Mouse (Mus musculus): ENCODE data around the gene Gpr45.
"Not testable (repeated sequence)": the region's sequence is repeated elsewhere in the genome, so short reads cannot be mapped to it uniquely, and the experiment has no call there.

Gpr45 gene

GRCm38 (mm10) chr1:42952734-42953481, at the start of gene Gpr45:
Gpr45 (plus strand) TSS chr1:42952872.
- no peak for DNase-seq (ENCODE audit: low spot score in 2 of 2)

DNA sequence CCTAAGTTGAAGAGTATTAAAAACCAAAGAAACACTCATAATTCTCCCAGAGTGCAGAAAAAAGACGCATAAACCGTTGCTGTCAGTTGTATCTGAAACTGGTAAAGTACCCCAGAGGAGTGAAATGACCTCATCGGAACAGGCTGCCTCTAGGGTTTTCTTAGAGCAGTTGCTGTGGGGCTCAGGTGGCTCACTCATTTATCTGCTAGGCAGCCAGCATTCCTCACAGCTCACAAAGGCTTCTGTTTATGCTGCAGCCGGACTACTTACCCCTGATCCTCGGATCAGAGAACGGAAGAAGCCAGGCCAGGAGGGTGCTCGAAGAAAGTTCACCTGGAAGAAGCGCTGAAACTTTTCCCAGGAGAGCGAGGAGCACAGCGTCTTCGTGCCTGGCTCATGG, 47.5 kb upstream of the Gpr45 start:
- no peak for DNase-seq (ENCODE audit: low spot score in 2 of 2)

GRCm38 (mm10) chr1:42906696-42907095, 46.0 kb upstream of the Gpr45 start:
- no peak for DNase-seq (ENCODE audit: low spot score in 2 of 2)

GRCm38 (mm10) chr1:42907153-42907552, 45.5 kb upstream of the Gpr45 start:
- DNase-seq (ENCODE audit: low spot score in 2 of 2), result no peak

DNA sequence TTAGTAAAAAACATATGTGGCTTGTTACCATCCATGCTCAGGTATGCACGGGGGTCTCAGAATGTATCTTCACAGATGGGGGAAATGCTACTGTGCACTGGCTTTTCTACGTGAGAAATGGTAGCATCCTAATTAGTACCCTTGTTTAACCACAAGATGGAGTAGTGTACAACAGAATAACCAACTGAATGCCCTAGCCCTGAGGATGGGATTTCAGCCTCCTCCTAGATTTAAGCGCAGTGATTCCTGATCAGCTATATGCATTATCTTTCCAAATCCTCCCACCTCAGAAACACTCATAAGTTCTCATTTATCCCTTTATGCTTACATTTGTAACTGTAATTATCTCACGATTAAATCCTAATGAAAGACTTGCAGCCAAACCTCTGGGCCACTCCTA, 37.6 kb upstream of the Gpr45 start:
- no peak for DNase-seq (ENCODE audit: low spot score in 2 of 2)

DNA sequence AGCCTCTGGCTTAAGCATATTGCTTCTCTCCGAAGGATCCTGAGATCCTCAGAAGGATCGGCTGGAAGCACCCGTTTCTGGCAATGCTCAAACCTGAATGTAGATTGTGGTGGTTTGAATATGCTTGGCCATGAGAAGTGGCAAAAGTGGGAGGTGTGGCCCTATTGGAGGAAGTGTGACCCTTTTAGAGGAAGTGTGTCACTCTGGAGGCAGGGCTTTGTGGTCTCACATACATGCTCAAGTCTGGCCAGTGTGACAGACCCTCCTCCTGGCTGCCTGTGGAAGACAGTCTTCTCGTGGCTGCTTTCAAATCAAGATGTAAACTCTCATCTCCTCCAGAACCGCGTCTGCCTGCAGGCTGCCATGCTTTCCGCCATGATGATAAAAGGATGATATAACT, 36.0 kb upstream of the Gpr45 start:
- no peak for DNase-seq (ENCODE audit: low spot score in 2 of 2)

GRCm38 (mm10) chr1:42917908-42918307, 34.8 kb upstream of the Gpr45 start:
- no peak for DNase-seq (ENCODE audit: low spot score in 2 of 2)

- no peak for DNase-seq (ENCODE audit: low spot score in 2 of 2)
Measured at GRCm38 (mm10) chr1:42923924-42924323, 28.7 kb upstream of the Gpr45 start.

GRCm38 (mm10) chr1:42933613-42934012, 19.1 kb upstream of the Gpr45 start:
- no peak for DNase-seq (ENCODE audit: low spot score in 2 of 2)

DNA sequence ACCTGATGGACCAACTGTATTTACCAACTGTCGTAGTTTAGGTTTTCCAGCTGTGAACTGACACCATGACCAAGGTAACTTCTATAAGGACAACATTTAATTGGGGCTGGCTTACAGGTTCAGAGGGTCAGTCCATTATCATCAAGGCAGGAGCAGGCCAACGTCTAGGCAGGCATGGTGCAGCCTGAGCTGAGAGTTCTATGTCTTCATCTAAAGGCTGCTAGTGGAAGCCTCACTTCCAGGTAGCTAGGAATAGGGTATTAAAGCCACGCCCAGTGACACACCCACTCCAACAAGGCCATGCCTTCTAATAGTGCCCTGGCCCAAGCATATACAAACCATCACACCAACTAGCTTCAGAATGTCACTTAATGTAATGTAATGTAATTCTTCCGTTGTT, 4.2 kb upstream of the Gpr45 start:
- no peak for DNase-seq (ENCODE audit: low spot score in 2 of 2)

DNA sequence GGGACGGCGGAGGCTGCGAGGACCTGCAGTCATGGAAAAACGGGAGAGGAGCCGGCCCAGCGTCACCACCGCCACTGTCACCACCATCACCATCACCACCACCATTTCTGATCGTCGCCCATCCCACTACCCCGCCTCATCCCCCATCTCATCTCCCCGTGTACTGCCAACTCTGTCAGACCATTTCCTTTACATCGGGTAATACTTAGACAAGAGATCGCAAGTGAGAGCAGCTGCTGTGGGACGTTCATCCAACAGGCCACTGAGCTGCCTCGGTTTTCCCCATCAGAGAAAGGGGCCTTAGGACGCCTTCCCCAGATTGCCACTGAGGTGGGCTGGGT, 780 bp downstream of the Gpr45 start:
- DNase-seq (ENCODE audit: low spot score in 2 of 2), result no peak

GRCm38 (mm10) chr1:42956828-42957227, 4.2 kb downstream of the Gpr45 start:
- DNase-seq (ENCODE audit: low spot score in 2 of 2), result no peak

DNA sequence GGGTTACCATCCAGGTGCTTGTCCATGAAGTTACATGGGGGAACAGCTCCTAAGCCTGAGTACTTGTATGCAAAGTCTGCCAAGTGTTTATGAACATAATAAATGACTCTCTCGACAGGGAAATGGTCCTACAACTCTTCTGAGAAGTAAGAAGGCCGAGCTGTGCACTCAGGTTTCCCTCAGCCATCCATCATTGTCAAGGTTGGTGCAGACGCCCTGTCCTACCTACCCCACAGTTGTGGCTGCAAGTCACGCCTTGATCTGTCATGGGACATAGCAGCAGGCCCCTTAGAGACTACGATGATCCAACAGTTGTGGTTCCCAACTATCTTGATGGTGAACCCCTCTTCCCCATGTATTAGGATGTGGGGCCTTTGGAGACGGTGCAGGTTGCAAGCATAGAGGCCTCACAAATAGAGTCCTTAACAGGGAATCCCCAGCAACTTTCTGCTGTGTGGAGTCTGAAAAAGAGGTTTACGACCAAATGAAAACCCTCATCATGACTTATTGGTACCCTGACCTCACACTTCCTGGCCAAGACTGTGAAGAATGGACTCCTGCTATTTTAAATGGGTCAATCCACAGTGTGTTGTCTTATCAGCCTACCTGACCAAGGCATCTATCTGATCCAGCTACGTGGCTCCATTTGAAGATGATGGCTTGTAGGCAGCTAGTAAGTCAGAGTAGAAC, 30.6 kb downstream of the Gpr45 start:
- DNase-seq (ENCODE audit: low spot score in 2 of 2), result no peak

DNA sequence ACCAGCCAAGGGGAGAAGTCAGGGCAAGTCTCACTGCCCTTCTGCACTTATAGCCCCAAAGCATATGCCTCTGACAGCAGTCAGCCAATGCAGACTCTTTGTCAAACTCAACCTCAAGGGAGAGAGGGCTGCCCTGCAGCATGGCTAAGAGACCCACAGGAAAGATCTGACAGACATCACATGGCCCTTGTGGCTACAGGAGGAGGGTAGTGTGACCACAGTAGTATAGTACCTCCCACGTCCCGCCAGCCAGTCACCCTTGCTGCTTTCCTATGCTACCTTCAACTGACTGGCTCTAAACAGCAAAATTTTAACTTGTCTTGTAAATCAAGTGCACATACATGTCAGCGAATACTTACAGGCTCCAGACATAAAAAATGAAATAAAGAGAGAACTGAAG, 31.4 kb downstream of the Gpr45 start:
- no peak for DNase-seq (ENCODE audit: low spot score in 2 of 2)

DNA sequence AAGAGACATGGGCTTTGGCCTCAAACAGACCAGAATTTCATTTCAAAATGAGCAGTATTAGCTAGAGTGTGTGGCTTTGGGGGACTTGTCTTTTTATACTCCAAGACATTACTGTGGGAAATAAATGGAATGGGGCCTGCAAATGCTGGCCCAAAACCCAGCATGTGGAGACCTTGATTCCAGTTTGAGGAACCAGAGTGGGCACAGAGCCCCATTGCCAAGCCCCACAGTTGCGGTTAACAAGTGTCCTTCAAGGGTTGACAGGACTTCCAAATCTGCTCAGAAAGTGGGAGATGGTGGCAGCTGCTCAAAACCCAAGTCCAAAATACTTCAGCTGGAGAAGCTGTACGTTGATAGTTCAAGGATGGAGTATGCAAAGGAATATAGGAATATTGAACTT, 36.3 kb downstream of the Gpr45 start:
- DNase-seq (ENCODE audit: low spot score in 2 of 2), result no peak

DNA sequence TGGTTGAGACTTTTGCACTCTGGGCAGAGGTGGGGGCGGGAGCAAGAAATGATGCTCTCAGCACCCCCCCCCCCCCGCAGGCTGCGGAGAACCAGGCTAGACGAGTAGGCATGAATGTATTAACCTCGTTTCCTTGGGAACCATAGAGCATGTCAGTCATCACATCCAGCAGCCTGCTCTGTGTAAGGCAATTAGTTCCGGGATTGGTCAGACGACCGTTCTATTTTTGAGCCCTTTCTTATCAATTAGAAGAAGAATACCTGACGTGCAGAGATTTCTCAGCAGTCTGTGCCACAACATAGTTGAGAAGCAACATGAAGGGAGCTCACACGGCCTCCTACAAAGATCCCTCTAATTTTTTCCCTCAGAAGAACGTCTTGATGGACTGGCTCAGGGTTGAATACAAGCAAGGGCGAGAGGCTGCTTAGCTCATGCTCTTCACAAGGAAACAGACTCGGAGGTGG, 53.4 kb downstream of the Gpr45 start:
- DNase-seq (ENCODE audit: low spot score in 2 of 2), result no peak

- no peak for DNase-seq (ENCODE audit: low spot score in 2 of 2)
Measured at GRCm38 (mm10) chr1:43006524-43006923, 53.9 kb downstream of the Gpr45 start.

DNA sequence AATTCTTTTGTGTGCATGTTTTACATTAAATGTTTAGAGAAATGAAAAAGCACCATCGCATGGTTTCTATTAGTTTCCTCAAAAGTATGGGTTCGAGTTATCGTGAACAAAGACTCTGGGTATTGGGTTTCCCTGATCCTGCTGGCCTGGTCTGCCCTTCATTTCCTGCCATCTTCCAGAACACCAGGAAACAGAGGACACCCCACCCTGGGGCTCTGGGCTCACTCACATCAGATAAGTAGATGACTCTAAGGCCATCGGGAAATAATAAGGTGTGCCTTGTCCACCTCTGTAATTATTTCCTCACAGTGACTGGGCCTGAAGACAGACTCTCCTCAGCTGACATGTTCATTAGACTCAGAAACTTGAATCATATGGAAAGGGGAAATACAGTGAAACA, 57.8 kb downstream of the Gpr45 start:
- no peak for DNase-seq (ENCODE audit: low spot score in 2 of 2)

DNA sequence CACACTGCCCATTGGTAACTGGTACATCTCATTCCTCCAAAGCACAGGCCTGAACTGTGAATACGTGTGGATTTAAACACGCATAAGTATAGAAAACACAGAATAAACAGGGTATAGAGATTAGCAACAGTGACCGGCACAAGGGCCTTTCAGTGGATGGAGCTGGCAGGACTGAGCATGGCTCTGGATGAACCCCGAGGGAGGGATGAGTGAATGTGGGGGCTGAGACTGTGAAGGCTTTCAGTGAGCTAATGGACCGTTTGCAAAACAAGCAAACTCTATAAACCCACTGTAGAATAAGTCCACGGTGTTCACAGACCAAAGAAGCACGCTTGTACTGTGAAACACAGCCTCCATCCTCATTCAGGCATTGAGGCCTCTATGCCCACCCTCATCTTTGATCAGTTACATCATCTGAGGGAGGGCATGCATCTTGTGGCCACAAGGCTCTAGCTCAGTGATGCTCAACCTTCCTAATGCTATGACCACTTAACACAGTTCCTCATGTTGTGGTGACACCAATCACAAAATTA, 62.5 kb downstream of the Gpr45 start:
- DNase-seq (ENCODE audit: low spot score in 2 of 2), result not testable (repeated sequence)

- no peak for DNase-seq (ENCODE audit: low spot score in 2 of 2)
Measured at GRCm38 (mm10) chr1:43036014-43036413, 83.3 kb downstream of the Gpr45 start.

DNA sequence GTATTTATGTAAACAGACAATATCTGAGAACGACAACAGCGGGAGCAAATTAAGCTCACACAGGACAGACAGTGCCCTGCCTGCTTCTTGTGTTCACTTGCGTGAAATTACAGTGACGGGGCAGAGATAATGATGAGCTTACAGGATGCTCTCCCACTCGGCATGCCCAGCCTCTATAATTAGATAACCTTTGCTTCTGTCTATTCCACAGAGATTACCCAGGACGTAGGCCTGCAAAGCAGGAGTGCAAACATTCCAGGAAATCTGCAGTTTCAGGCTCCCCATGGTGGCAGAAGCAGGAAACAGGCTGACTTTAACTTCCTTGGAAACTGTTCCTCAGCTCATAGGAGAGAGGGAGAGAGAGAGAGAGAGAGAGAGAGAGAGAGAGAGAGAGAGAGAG, 89.6 kb downstream of the Gpr45 start:
- DNase-seq (ENCODE audit: low spot score in 2 of 2), result no peak

DNA sequence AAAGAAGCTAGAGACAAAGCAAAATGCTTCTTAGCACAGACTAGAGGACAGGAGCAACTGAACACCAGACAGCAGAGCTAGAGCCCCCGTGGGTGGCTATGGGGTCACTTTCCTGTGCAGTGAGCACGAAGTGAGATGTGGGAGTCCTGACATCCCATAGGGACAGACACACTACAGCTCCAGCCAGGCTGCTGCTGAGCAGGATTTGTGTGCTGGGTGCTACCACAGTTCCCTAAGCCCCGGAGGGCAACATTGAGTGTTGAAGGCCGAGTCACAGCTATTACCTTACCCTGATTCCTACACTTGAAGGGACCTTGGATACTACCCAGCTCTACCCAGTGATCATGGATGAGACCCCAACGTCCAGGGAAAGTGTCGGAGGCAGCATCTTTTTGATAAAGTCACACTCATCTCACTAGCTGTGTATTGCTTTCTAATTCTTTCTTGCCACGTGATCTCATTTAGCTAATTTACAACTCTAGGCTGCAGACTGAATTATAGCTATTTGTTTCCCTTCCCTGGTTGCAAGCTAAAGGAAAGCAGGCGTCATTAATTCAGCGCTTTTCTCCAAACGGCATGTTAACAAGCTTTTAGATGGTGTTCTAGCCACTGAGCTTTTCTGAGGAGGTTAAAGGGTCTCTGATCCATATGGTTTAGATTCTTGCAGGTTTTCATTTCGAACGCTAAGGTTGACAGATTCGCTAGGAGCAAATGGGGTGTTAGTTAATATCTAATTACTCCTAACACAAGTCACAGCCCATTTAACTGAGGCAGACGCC, 92.7 kb downstream of the Gpr45 start:
- DNase-seq (ENCODE audit: low spot score in 2 of 2), result no peak

DNA sequence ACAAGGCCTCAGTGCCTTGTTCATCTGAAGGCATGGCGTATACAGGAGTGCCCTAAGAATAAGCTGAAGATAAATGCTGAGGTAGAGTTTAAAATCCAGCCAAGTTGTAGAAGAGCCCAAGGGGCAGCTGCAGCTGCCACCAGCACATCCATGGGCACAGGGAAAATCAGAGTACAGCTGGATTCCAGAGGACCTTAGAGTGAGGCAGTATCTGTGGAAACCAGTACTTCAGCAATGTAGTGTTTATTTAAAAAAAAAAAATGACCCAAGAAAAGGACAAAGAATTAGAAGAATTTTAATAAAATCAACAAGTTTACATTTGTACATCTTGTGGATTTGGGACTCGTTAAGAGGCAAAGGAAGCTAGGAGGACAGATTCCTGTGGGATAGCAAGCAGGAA, 94.3 kb downstream of the Gpr45 start:
- no peak for DNase-seq (ENCODE audit: low spot score in 2 of 2)

All from natural killer cell, adult 2 months (primary cell).